18 mouse cellular contexts compared by ENCODE assay signal in the genomic region with DNA sequence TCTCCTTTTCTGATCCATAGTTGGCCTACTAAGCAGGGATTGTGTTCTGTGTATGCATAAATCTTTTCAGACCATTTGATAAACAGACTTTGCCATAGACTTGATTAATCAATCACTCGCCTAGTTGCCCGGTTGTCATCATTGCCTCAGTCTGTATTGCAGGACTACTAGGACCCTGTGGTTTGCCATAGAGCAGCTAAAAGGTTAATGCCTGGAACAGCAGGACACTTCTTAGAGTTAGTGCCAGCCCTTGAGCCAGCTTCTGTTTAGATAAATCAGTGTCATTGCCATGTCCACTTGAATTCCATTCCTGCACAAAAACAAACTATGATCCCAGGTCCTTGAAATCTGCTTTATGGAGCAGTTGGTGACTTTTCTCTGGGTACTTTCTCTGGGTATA. TPM values are rescaled to one million over a fixed set of nuclear protein-coding genes. Genes with fewer than 3 reads are reported as not detected.
"Had no signal": no experiment of that assay in that cellular context is flagged by ENCODE, and none has a peak within 500 bp of the region (broad histone marks: within the 10 kb centered on the region; RNA-seq: fewer than 3 reads in every experiment).

No protein-coding gene starts in this region.

- H3K9ac ChIP-seq: limb, embryonic 15.5 days; liver, embryonic 15.5 days; lung, embryonic 14.5 days; neural tube, embryonic 15.5 days had no signal

- H3K4me3 ChIP-seq: limb, embryonic 15.5 days; liver, embryonic 15.5 days; midbrain, embryonic 10.5 days; myocyte; neural tube, embryonic 15.5 days had no signal

- H3K4me1 ChIP-seq: limb, embryonic 15.5 days; midbrain, embryonic 10.5 days; neural tube, embryonic 15.5 days had no signal

- H3K27ac ChIP-seq: kidney, postnatal 0 days; limb, embryonic 15.5 days; liver, embryonic 15.5 days; midbrain, embryonic 10.5 days; neural tube, embryonic 15.5 days; stomach, postnatal 0 days had no signal

- H3K27me3 ChIP-seq: limb, embryonic 15.5 days; liver, embryonic 15.5 days; neural tube, embryonic 15.5 days had no signal

- H3K36me3 ChIP-seq: limb, embryonic 15.5 days; liver, embryonic 15.5 days; midbrain, embryonic 10.5 days; neural tube, embryonic 15.5 days had no signal

- H3K9me3 ChIP-seq: limb, embryonic 15.5 days; liver, embryonic 15.5 days; midbrain, embryonic 10.5 days; neural tube, embryonic 15.5 days had no signal

- DNase-seq: kidney, postnatal 36 days; layer of hippocampus, adult 9-11 months; layer of hippocampus, postnatal 36 days; lung, embryonic 14.5 days; lung, postnatal 10 days; lung, postnatal 4 days; midbrain, embryonic 14.5 days; right cerebral cortex, adult 18-20 months; right cerebral cortex, postnatal 25 days; thymus, postnatal 4 days had no signal

RNA-seq across cellular contexts. Expression of gene Alas2, which starts 51.7 kb away (rescaled TPM):
- polyA plus RNA-seq: myocyte had no signal

RNA-seq across cellular contexts. Expression of gene Tro, which starts 58.5 kb away (rescaled TPM):
- total RNA-seq: megakaryocyte, adult 5-6 weeks had no signal
